Mouse (Mus musculus): ENCODE measurements around the gene Fbxo3. TPM values are rescaled to one million over a fixed set of nuclear protein-coding genes. Genes with fewer than 3 reads are reported as not detected.

Fbxo3 gene
- polyA plus RNA-seq, 1 experiment from 2014 or later = 54.8 TPM

Other genes starting within 250 kb of the Fbxo3 start
- 220 and 232 TPM in 2 replicates for gene Caprin1, start 230.1 kb upstream of the Fbxo3 start, polyA plus RNA-seq (2015; fragmentation: Nextera tagmentation; extraction: Ambion mirVana)
- 12.6 and 14.6 TPM in 2 replicates for gene Lmo2, start 69.7 kb upstream of the Fbxo3 start, polyA plus RNA-seq (2015; fragmentation: Nextera tagmentation; extraction: Ambion mirVana)
- gene 4931422A03Rik, start 640 bp downstream of the Fbxo3 start, polyA plus RNA-seq (2015; fragmentation: Nextera tagmentation; extraction: Ambion mirVana) = 1.0 and 1.6 TPM in 2 replicates
- gene Gm10912, start 38.1 kb downstream of the Fbxo3 start, polyA plus RNA-seq (2015; fragmentation: Nextera tagmentation; extraction: Ambion mirVana) = not detected in 2 replicates
- not detected in 2 replicates for gene Gm10799, start 40.8 kb downstream of the Fbxo3 start, polyA plus RNA-seq (2015; fragmentation: Nextera tagmentation; extraction: Ambion mirVana)
- 6.8 and 7.7 TPM in 2 replicates for gene Cd59b, start 42.1 kb downstream of the Fbxo3 start, polyA plus RNA-seq (2015; fragmentation: Nextera tagmentation; extraction: Ambion mirVana)
- 36.0 and 37.8 TPM in 2 replicates for gene Cd59a, start 68.1 kb downstream of the Fbxo3 start, polyA plus RNA-seq (2015; fragmentation: Nextera tagmentation; extraction: Ambion mirVana)
- 0.16 and 0.28 TPM in 2 replicates for gene A930018P22Rik, start 95.0 kb downstream of the Fbxo3 start, polyA plus RNA-seq (2015; fragmentation: Nextera tagmentation; extraction: Ambion mirVana)